Mouse (Mus musculus) MEL (cell line): ENCODE measurements around the gene Dirc2.

Experiments used
- CTCF ChIP-seq, 3 experiments: IDR thresholded peaks in 2 of 3; conservative IDR thresholded peaks in 1 of 3; 2 replicates each; pipeline ENCODE4 v1.5.1; 2011 to 2012; ENCODE audit warnings: low read length in 3 of 3, low read depth in 2 of 3, mild to moderate bottlenecking in 2 of 3, improper control_type of control experiment in 1 of 3, inconsistent platforms in 1 of 3, mixed read lengths in 1 of 3, moderate library complexity in 1 of 3; ENCODE audit not compliant: control insufficient read depth in 1 of 3, insufficient read depth in 1 of 3, poor library complexity in 1 of 3, severe bottlenecking in 1 of 3
- HCFC1 ChIP-seq: IDR thresholded peaks from 2 replicates; pipeline ENCODE4 v1.6.1; 2012; ENCODE audit warnings: low read depth, mild to moderate bottlenecking, inconsistent platforms, low read length, improper control_type of control experiment, moderate library complexity
- MXI1 ChIP-seq: IDR thresholded peaks from 2 replicates; pipeline ENCODE4 v1.6.1; 2011; ENCODE audit warnings: mild to moderate bottlenecking, low read depth, low read length, improper control_type of control experiment
- POLR2A ChIP-seq, 2 experiments: IDR thresholded peaks; 2 replicates each; pipeline ENCODE4 v1.6.1; 2011 to 2012; ENCODE audit warnings: low read length in 2 of 2, mild to moderate bottlenecking in 2 of 2, control low read depth in 1 of 2, improper control_type of control experiment in 1 of 2, low read depth in 1 of 2, moderate library complexity in 1 of 2; ENCODE audit not compliant: control insufficient read depth in 1 of 2, insufficient read depth in 1 of 2, poor library complexity in 1 of 2
- TCF12 ChIP-seq: IDR thresholded peaks from 2 replicates; pipeline ENCODE4 v1.6.1; 2014; ENCODE audit warnings: low read depth, mild to moderate bottlenecking, inconsistent platforms, low read length, improper control_type of control experiment, moderate library complexity
- USF1 ChIP-seq: IDR thresholded peaks from 2 replicates; pipeline ENCODE4 v1.6.1; 2014; ENCODE audit warnings: low read depth, mild to moderate bottlenecking, inconsistent platforms, low read length, improper control_type of control experiment, moderate library complexity
- USF2 ChIP-seq, 2 experiments: IDR thresholded peaks; 2 replicates each; pipeline ENCODE4 v1.6.1; 2011 to 2012; ENCODE audit warnings: improper control_type of control experiment in 2 of 2, low read length in 2 of 2, borderline replicate concordance in 1 of 2, inconsistent platforms in 1 of 2, low read depth in 1 of 2, mild to moderate bottlenecking in 1 of 2; ENCODE audit not compliant: insufficient read depth in 1 of 2

DNA sequence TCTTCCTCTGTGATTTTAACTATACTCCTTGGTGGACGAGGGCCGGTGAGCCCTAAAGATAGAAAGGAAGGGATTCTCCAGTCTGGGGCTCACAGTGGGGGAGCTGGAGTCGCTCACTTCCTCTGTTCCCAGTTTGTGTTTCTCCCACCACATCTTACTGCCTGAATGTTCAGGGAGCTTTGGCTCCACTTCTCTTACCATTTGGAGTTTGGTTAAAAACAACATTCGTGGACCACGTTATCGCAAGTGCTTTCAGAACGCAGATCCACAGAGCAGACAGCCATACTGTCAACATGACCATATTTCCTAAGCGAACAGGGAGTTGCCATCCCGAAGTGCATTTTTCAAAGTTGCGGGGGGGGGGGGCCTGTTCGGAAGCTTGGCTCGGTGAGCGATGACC lies 84.1 kb downstream of the Dirc2 start:
- no peak for TF ChIP-seq USF1
- TF ChIP-seq CTCF (IDR thresholded peaks at IDR 0.05 in 2 of 3, conservative IDR thresholded peaks at IDR 0.05 in 1 of 3; ENCODE audit: control insufficient read depth in 1 of 3, insufficient read depth in 1 of 3, low read depth in 2 of 3, low read length in 3 of 3, poor library complexity in 1 of 3, severe bottlenecking in 1 of 3) = no peak
- no peak for TF ChIP-seq MXI1
- TF ChIP-seq HCFC1 = no peak
- TF ChIP-seq POLR2A (IDR thresholded peaks at IDR 0.05; ENCODE audit: control insufficient read depth in 1 of 2, insufficient read depth in 1 of 2, low read depth in 1 of 2, low read length in 2 of 2, poor library complexity in 1 of 2) = no peak
- TF ChIP-seq USF2 (IDR thresholded peaks at IDR 0.05; ENCODE audit: borderline replicate concordance in 1 of 2, insufficient read depth in 1 of 2, low read depth in 1 of 2, low read length in 2 of 2) = no peak
- no peak for TF ChIP-seq TCF12
